Mouse (Mus musculus) lung, adult 2 months (tissue): Measurements from ENCODE around the gene A530016L24Rik.

Experiments used
- CTCF ChIP-seq: fragments of 200-500 bp; IDR thresholded peaks from 2 replicates; pipeline ENCODE4 v1.5.1; 2011; ENCODE audit warnings: mild to moderate bottlenecking, low read length, control low read depth; ENCODE audit not compliant: insufficient read depth
- POLR2A ChIP-seq: fragments of 200-500 bp; IDR thresholded peaks from 2 replicates; pipeline ENCODE4 v1.6.1; 2011; ENCODE audit warnings: low read depth, mild to moderate bottlenecking, control low read depth, low read length, borderline replicate concordance; ENCODE audit errors: extremely low read depth

GRCm38 (mm10) chr12:112463209-112463608, 26.0 kb upstream of the A530016L24Rik start:
- TF ChIP-seq CTCF (no peak), POLR2A (no peak)
